Mouse (Mus musculus) cerebellum, adult (tissue): ENCODE measurements around the gene Cfap221.

Experiments
- ATAC-seq: cut with Nextera tagmentation; 2 replicates; pipeline ENCODE4 v1.9.2; 2017; ENCODE audit warnings: mild to moderate bottlenecking, moderate library complexity, mixed read lengths; ENCODE audit not compliant: insufficient number of reproducible peaks, low FRiP score, low TSS enrichment

Cfap221 gene

GRCm38 (mm10) chr1:119996798-119997581, at the start of gene Cfap221:
Cfap221 (minus strand) TSS chr1:119997234.
- ATAC-seq = no peak

- no peak for ATAC-seq
Observed at GRCm38 (mm10) chr1:120044584-120044983, 47.5 kb upstream of the Cfap221 start.

- no peak for ATAC-seq
Observed at GRCm38 (mm10) chr1:120042421-120042820, 45.4 kb upstream of the Cfap221 start.

- no peak for ATAC-seq
Observed at GRCm38 (mm10) chr1:120038594-120038993, 41.6 kb upstream of the Cfap221 start.

- no peak for ATAC-seq
Observed at GRCm38 (mm10) chr1:120037021-120037683, 40.1 kb upstream of the Cfap221 start.

- ATAC-seq = no peak
Observed at GRCm38 (mm10) chr1:120035456-120036034, 38.5 kb upstream of the Cfap221 start.

- ATAC-seq = no peak
Observed at GRCm38 (mm10) chr1:120034793-120035192, 37.8 kb upstream of the Cfap221 start.

GRCm38 (mm10) chr1:120033469-120033854, 36.4 kb upstream of the Cfap221 start:
- no peak for ATAC-seq

GRCm38 (mm10) chr1:120032804-120033468, 35.9 kb upstream of the Cfap221 start:
- ATAC-seq = peak; percentile 38; the same call in 1 of the 2 replicates

- ATAC-seq = peak; percentile 47
Observed at GRCm38 (mm10) chr1:120030474-120030873, 33.4 kb upstream of the Cfap221 start.

GRCm38 (mm10) chr1:120027693-120028092, 30.7 kb upstream of the Cfap221 start:
- ATAC-seq = no peak

- no peak for ATAC-seq
Observed at GRCm38 (mm10) chr1:120025050-120025439, 28.0 kb upstream of the Cfap221 start.

- no peak for ATAC-seq
Observed at GRCm38 (mm10) chr1:120024331-120025049, 27.5 kb upstream of the Cfap221 start.

- ATAC-seq = no peak
Observed at GRCm38 (mm10) chr1:120021951-120022350, 24.9 kb upstream of the Cfap221 start.

GRCm38 (mm10) chr1:120020322-120020897, 23.4 kb upstream of the Cfap221 start:
- no peak for ATAC-seq

- no peak for ATAC-seq
Observed at GRCm38 (mm10) chr1:120019428-120019827, 22.4 kb upstream of the Cfap221 start.

GRCm38 (mm10) chr1:120018900-120019299, 21.9 kb upstream of the Cfap221 start:
- no peak for ATAC-seq

GRCm38 (mm10) chr1:120016240-120016639, 19.2 kb upstream of the Cfap221 start:
- ATAC-seq = no peak

GRCm38 (mm10) chr1:120013111-120013510, 16.1 kb upstream of the Cfap221 start:
- ATAC-seq = peak; percentile 50; the same call in 1 of the 2 replicates

- ATAC-seq = no peak
Observed at GRCm38 (mm10) chr1:120012638-120013037, 15.6 kb upstream of the Cfap221 start.
